Mouse (Mus musculus): ENCODE results near the gene Rhbdd2. TPM values are rescaled to one million over a fixed set of nuclear protein-coding genes. Genes with fewer than 3 reads are reported as not detected.

The Rhbdd2 gene
- total RNA-seq, 2 experiments from 2014 or later: 3.0 to 17.1 TPM

DNA sequence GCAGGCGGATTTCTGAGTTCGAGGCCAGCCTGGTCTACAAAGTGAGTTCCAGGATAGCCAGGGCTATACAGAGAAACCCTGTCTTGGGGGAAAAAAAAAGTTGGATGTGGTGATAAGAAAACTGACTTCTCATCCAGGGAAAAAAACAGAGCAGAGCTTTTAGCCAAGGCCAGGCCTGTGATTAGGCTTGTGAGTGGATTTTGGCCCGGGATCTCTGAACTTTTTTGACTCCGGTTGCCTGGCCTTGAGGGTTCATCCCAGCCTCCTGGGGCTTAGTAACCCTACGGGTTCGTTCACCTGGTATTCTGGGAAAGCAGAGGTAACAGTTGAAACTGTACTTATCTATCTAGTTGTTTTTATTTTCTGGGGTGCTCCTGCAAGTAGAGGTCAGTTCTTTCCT is 46.1 kb downstream of the Rhbdd2 start:
- no peak for ATAC-seq (replicated peaks; ENCODE audit: poor library complexity)

DNA sequence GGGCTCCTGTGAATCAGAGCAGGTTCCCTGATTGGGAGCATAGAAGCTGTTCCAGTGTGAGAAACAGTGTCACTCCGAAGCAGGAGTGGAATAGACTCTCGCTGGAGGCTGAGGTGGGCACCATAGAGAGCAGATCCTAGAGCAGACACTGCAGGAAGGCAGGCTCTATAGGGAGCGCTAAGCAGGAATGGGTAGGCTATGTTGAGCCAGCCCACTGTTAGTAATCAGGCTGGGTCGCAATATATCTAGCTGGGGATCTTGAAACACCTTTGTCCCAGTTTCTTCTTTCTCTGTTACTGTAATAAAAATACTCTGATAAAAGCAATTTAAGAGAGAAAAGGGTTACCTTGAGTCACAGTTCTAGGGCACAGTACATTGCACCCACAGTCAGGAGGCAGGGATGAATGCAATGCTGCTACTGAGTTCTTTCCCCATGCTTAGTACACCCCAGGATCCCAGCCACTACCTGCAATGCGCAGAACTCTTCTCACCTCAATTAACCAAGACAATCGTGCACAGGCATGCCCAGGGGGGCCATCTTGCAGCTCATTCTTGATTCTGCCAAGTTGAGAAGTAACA is 48.6 kb downstream of the Rhbdd2 start:
- no peak for ATAC-seq (replicated peaks; ENCODE audit: poor library complexity)

DNA sequence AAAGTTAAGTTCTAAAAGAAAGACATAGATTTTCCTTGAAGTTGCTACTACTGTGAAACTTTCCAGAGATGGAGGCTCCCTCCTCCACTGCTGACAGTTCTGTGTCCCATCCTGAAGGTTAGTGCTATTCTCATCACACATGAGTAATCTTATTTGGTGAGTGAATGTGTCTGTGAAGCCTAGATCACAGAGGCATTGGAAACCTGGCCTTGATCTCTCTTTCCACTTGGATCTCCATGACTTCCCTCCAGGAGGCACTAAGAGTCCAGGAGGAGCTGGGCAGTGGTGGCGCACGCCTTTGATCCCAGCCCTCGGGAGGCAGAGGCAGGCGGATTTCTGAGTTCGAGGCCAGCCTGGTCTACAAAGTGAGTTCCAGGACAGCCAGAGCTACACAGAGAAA is 49.6 kb downstream of the Rhbdd2 start:
- no peak for ATAC-seq (replicated peaks; ENCODE audit: poor library complexity)

DNA sequence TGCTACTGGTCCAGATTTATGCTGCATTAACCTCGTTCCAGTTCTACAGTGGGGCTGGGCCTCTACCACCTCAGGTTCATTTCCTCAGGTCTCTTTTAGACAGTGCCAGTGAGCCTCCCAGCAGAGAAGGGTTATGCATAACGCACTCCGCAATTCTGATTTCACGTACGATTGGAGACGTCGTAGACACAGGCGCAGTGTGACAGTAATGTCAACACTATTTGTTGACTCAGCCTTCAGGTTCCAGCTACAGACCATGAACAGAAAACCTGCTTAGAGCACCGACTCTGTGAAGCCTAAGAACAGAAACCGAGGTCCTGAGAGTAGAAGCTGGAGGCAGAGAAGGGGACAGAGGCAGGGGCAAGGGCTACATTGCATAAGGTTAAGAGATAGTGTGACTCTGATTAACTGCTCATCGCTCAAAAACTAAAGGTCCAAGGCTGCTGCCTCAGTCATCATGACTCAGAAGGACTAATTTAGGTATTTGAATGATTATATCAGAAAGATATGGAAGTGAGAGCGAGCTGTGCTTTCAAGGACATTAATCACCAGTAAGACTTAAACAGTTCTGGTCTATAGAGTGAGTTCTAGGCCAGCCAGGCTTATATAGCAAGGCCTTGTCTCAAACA is 50.6 kb downstream of the Rhbdd2 start:
- no peak for ATAC-seq (replicated peaks; ENCODE audit: poor library complexity)

DNA sequence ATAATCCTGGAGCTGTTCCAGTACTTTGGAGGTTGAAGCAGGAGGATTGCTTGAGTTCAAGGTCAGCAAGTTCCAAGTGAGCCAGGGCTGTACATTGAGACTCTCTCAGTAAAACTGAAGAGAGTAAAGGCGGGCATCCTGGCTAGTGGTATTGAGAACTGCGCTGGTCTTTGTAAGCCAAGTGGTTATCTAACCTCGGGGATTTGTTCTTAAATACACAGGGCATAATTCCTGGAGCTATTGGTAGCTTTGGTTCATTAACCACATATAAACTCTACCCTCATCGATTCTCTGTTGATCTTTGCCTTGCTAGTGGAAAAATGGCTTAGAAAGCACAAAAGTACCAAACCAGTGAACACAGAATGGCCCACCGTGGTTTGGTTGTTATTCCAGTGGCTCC is 58.0 kb downstream of the Rhbdd2 start:
- no peak for ATAC-seq (replicated peaks; ENCODE audit: poor library complexity)

DNA sequence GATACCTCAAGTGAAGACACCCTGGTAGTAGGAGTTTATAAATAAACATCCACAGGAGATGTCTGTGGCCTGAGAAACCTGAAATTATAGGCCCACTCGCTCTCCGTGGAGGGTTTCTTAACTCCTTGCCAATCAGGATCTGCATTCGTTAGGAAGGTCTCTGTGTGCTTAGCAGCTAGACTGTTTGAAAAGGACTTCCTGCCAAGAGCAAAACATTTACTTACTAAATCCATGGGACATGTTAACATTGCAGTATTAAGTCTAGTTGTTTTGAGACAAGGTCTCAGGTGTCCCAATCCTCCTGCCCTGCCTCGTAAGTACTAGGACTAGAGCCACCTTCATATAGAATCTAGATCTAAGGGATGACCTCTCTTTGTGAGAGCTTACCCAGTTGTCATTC is 58.8 kb downstream of the Rhbdd2 start:
- no peak for ATAC-seq (replicated peaks; ENCODE audit: poor library complexity)

DNA sequence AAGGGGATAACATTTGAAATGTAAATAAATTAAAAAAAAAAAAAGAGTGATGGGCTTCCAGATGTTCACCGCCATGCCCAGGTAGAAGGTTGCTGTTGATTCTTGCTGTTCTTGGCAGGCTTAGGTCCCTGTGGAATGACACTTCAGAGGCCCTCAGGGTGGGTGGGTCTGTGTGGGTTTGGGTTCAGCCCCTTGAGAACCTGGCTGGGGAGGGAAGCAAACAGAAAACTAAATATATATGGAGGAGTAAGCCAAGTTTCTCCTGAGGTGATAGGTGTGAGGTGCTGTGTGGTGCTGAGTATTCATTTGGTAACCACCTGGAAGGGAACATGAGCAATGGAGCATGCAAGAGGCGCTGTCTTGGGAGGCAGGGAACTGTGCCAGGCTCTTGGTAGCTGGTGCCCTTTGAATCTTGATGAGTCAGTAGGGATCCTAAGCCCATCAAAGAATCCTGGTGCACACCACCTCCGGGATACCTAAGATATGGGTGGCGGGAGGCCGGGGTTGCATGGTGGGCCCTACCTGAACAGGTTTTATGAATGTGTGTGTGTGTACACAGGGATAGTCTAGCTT is 60.9 kb downstream of the Rhbdd2 start:
- ATAC-seq (replicated peaks; ENCODE audit: poor library complexity): no peak

DNA sequence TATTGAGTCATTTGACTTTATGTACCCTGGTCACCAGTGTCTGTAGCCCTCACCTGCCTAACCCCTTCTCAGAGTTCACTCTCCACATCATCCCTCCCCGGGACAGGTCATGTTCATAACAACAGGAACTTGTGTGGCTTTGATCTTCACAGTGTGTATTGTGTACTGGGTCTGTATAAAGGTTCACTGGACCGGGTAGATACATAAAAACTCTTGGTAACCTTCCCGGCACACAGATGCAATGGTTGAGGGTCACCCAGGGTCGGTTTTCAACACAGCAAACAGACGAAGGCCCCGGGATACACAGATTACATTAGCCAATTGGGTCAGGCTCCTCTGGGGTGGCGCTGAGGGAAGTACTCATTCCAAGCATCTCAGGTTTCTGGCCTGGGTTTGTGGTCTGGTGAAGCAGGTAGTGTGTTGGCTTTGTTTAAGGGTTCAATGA is 62.9 kb downstream of the Rhbdd2 start:
- ATAC-seq (replicated peaks; ENCODE audit: poor library complexity): no peak

Other genes with a start within 250 kb of the Rhbdd2 start
- gene Pom121, start 238.1 kb upstream of the Rhbdd2 start, total RNA-seq (2015): 59.8 and 60.9 TPM in 2 replicates
- 7.0 and 7.9 TPM in 2 replicates for gene Pom121, start 238.1 kb upstream of the Rhbdd2 start, total RNA-seq (2017)
- 6.9 and 8.6 TPM in 2 replicates for gene Hip1, start 87.5 kb upstream of the Rhbdd2 start, total RNA-seq (2015)
- 9.4 and 10.6 TPM in 2 replicates for gene Hip1, start 87.5 kb upstream of the Rhbdd2 start, total RNA-seq (2017)
- gene Ccl26, start 69.0 kb upstream of the Rhbdd2 start, total RNA-seq (2015): not detected in 2 replicates
- not detected in 2 replicates for gene Ccl26, start 69.0 kb upstream of the Rhbdd2 start, total RNA-seq (2017)
- 0.56 and 1.1 TPM in 2 replicates for gene Ccl24, start 59.6 kb upstream of the Rhbdd2 start, total RNA-seq (2015)
- not detected in 2 replicates for gene Ccl24, start 59.6 kb upstream of the Rhbdd2 start, total RNA-seq (2017)
- 12.7 and 21.3 TPM in 2 replicates for gene Por, start 37.4 kb downstream of the Rhbdd2 start, total RNA-seq (2015)
- 25.2 and 36.5 TPM in 2 replicates for gene Por, start 37.4 kb downstream of the Rhbdd2 start, total RNA-seq (2017)
- gene Tmem120a, start 111.8 kb downstream of the Rhbdd2 start, total RNA-seq (2015): 8.5 and 11.6 TPM in 2 replicates
- gene Tmem120a, start 111.8 kb downstream of the Rhbdd2 start, total RNA-seq (2017): 8.2 and 19.1 TPM in 2 replicates
- not detected in 2 replicates for gene Styxl1, start 145.8 kb downstream of the Rhbdd2 start, total RNA-seq (2015)
- not detected in 2 replicates for gene Styxl1, start 145.8 kb downstream of the Rhbdd2 start, total RNA-seq (2017)
- gene Mdh2, start 145.9 kb downstream of the Rhbdd2 start, total RNA-seq (2015): 415 and 419 TPM in 2 replicates
- gene Mdh2, start 145.9 kb downstream of the Rhbdd2 start, total RNA-seq (2017): 185 and 192 TPM in 2 replicates
- gene Srrm3, start 174.3 kb downstream of the Rhbdd2 start, total RNA-seq (2015): not detected in 2 replicates
- gene Srrm3, start 174.3 kb downstream of the Rhbdd2 start, total RNA-seq (2017): not detected in 2 replicates

All from megakaryocyte progenitor cell, adult 5-6 weeks (primary cell).